Mouse (Mus musculus): Measurements from ENCODE around the gene Fam110a. TPM values are rescaled to one million over a fixed set of nuclear protein-coding genes. Genes with fewer than 3 reads are reported as not detected.

Gene Fam110a
- total and polyA plus RNA-seq, 2 experiments from 2014 or later: 3.0 to 6.2 TPM

DNA sequence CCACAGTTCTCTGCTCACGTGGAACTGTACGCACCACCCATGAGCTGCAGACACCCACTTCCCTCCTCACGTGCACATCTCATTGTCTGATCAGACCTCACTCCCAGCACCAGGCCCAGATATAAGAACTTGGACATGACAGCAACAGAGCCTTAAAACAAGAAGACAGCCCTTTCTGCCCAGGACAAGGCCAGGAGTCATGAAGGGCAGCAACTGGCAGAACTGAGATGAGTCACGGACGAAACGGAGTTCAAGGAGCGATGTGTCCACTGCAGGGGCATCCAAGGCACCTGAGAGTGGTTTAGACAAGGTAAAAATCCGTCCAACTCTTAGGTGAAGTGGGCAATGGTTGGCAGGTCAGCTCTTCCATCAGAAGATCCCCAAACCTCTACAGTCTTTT, 26.4 kb downstream of the Fam110a start:
- Histone ChIP-seq H3K4me1 (ENCODE audit: control insufficient read depth, insufficient read depth) (0 out of 2 replicates have a peak, but pooled peaks cover 3% of the 10 kb centered on the region), H3K27me3 (ENCODE audit: control insufficient read depth, insufficient read depth, low read length) (0 out of 2 replicates have a peak, but pooled peaks cover 2% of the 10 kb centered on the region), H3K9me3 (replicated peaks; ENCODE audit: control insufficient read depth, low read length) (no peaks in the 10 kb centered on the region), H3K36me3 (replicated peaks; ENCODE audit: control insufficient read depth, insufficient read depth, low read length) (no peaks in the 10 kb centered on the region), H3K4me3 (ENCODE audit: low read depth, low read length) (no peak overlapping the region), H3K4me2 (ENCODE audit: low read depth, low read length) (no peak overlapping the region), H3K9ac (replicated peaks; ENCODE audit: low read depth, low read length) (no peak overlapping the region), H3K27ac (ENCODE audit: low read depth) (no peak overlapping the region)
- DNase-seq (ENCODE audit: low spot score) (no peak), ATAC-seq (ENCODE audit: insufficient read depth, low read depth) (no peak)
- TF ChIP-seq EP300 (IDR thresholded peaks at IDR 0.05; ENCODE audit: low read depth): no peak
- TF ChIP-seq CTCF (IDR thresholded peaks at IDR 0.05; ENCODE audit: low read depth): no peak
- 74% methylated on average over 8 of the region's 8 CpGs for WGBS

DNA sequence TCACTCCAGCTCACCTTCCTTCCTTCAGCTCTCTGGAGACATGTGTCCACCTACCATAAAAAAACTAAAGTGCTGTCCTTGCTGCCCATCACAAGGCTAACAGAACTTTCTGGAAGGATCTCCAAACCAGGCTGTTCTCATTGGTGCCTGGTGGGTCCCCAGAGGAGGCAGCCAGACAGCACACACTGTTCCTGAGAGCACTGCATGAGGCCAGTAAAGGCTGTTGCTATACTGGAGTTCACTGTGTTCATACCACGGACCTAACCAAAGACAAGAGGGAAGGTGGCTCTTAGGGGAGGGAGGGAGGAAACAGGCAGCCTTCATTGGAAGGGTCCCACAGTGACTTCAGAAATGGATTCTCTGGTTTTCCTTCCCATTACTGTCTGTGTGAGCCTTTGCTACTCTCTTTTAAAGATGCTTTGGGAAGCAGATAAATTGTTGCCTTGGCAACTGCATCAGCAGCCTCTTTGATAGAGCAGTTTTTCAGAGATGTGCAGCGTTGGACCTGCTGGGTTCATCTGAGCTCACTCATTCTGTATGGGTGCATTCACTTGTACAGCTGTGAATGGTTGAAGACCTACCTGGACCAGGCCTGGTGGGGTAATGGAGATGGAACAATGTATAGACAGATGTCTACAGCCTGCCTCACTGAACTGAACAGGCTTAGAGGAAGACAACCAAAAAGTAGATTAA, 30.8 kb downstream of the Fam110a start:
- no peak for ATAC-seq (ENCODE audit: insufficient read depth, low read depth)

DNA sequence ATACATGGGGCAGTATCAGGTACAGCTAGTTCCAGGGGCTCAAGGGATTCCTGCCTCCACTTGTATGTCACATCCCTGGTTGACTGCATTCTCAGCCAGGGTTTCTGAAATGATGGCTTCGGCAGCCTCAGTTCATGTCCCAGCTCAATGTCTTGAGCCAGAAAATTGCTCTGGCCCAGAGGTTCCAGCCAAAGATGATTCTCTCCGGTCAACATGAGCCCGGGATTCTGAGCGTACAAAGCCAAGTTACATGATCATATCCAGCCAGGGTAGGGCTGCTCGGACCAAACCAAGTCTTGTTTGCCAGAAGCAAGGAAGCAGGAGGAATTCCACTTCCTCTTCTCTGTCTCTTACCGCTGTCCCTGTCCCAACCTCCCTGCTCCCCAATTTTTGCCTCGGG, 31.7 kb downstream of the Fam110a start:
- ATAC-seq (ENCODE audit: insufficient read depth, low read depth): no peak
- TF ChIP-seq EP300 (IDR thresholded peaks at IDR 0.05; ENCODE audit: low read depth) (no peak), CTCF (IDR thresholded peaks at IDR 0.05; ENCODE audit: low read depth) (no peak)
- DNase-seq (ENCODE audit: low spot score): no peak
- Histone ChIP-seq H3K27me3 (ENCODE audit: control insufficient read depth, insufficient read depth, low read length) (0 out of 2 replicates have a peak, but pooled peaks cover 8% of the 10 kb centered on the region), H3K4me3 (ENCODE audit: low read depth, low read length) (no peak overlapping the region), H3K27ac (ENCODE audit: low read depth) (no peak overlapping the region), H3K4me1 (ENCODE audit: control insufficient read depth, insufficient read depth) (no peaks in the 10 kb centered on the region), H3K9ac (replicated peaks; ENCODE audit: low read depth, low read length) (no peak overlapping the region), H3K9me3 (replicated peaks; ENCODE audit: control insufficient read depth, low read length) (no peaks in the 10 kb centered on the region), H3K4me2 (ENCODE audit: low read depth, low read length) (no peak overlapping the region), H3K36me3 (replicated peaks; ENCODE audit: control insufficient read depth, insufficient read depth, low read length) (no peaks in the 10 kb centered on the region)
- WGBS: 75% methylated on average over 7 of the region's 7 CpGs

More for the DNA sequence above, 30.8 kb downstream of the Fam110a start:
- H3K4me3 ChIP-seq (ENCODE audit: low read depth, low read length): no peak overlapping the region
- H3K9me3 ChIP-seq (replicated peaks; ENCODE audit: control insufficient read depth, low read length): no peaks in the 10 kb centered on the region
- no peak overlapping the region for H3K9ac ChIP-seq (replicated peaks; ENCODE audit: low read depth, low read length)
- no peaks in the 10 kb centered on the region for H3K4me1 ChIP-seq (ENCODE audit: control insufficient read depth, insufficient read depth)
- H3K27me3 ChIP-seq (ENCODE audit: control insufficient read depth, insufficient read depth, low read length): 0 out of 2 replicates have a peak, but pooled peaks cover 8% of the 10 kb centered on the region
- no peak overlapping the region for H3K4me2 ChIP-seq (ENCODE audit: low read depth, low read length)
- TF ChIP-seq CTCF (IDR thresholded peaks at IDR 0.05; ENCODE audit: low read depth) (no peak), EP300 (IDR thresholded peaks at IDR 0.05; ENCODE audit: low read depth) (no peak)
- H3K27ac ChIP-seq (ENCODE audit: low read depth): no peak overlapping the region
- WGBS: 79% methylated on average over 2 of the region's 2 CpGs
- no peak for DNase-seq (ENCODE audit: low spot score)
- H3K36me3 ChIP-seq (replicated peaks; ENCODE audit: control insufficient read depth, insufficient read depth, low read length): no peaks in the 10 kb centered on the region

DNA sequence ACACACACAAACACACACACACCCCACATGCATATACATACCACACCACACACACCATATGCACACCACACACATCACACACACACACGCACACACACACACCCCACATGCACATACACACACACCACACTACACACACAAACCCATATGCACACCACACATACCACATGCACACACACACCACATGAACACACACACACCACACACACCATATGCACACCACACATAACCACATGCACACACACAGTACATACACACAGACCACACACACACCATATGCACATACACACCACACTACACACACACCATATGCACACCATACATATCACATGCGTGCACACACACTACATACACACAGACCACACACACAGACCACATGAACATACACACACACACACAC, 32.4 kb downstream of the Fam110a start:
- Histone ChIP-seq H3K9me3 (replicated peaks; ENCODE audit: control insufficient read depth, low read length) (no peaks in the 10 kb centered on the region), H3K4me2 (ENCODE audit: low read depth, low read length) (no peak overlapping the region), H3K36me3 (replicated peaks; ENCODE audit: control insufficient read depth, insufficient read depth, low read length) (no peaks in the 10 kb centered on the region), H3K4me1 (ENCODE audit: control insufficient read depth, insufficient read depth) (no peaks in the 10 kb centered on the region), H3K27me3 (ENCODE audit: control insufficient read depth, insufficient read depth, low read length) (0 out of 2 replicates have a peak, but pooled peaks cover 8% of the 10 kb centered on the region), H3K27ac (ENCODE audit: low read depth) (no peak overlapping the region), H3K9ac (replicated peaks; ENCODE audit: low read depth, low read length) (no peak overlapping the region), H3K4me3 (ENCODE audit: low read depth, low read length) (no peak overlapping the region)
- TF ChIP-seq EP300 (IDR thresholded peaks at IDR 0.05; ENCODE audit: low read depth): no peak
- no peak for TF ChIP-seq CTCF (IDR thresholded peaks at IDR 0.05; ENCODE audit: low read depth)
- no peak for DNase-seq (ENCODE audit: low spot score)
- WGBS: 73% methylated on average over 2 of the region's 2 CpGs
- ATAC-seq (ENCODE audit: insufficient read depth, low read depth): no peak

DNA sequence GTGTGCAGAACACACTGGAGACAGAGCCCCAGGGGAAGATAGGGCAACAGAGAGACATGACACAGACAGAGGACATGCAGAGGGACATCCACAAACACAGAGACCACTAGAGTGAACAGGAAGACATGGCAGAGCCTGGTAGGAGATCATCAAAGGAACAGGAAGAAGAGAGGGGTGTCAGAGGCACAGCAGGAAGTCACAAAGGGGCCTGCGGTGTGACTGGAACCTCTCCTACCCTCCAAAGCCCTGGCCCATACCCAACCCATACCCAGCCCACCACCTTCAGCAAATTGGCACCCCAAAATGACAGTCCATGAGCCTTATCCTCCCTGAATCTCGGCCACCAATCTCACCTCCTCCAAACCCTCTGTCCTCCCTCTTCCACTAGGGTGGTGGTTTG, 35.9 kb downstream of the Fam110a start:
- H3K4me1 ChIP-seq (ENCODE audit: control insufficient read depth, insufficient read depth): no peaks in the 10 kb centered on the region
- no peak overlapping the region for H3K4me2 ChIP-seq (ENCODE audit: low read depth, low read length)
- ATAC-seq (ENCODE audit: insufficient read depth, low read depth) (no peak), DNase-seq (ENCODE audit: low spot score) (no peak)
- WGBS: 42% methylated on average over 2 of the region's 2 CpGs
- H3K27ac ChIP-seq (ENCODE audit: low read depth): no peak overlapping the region
- H3K9me3 ChIP-seq (replicated peaks; ENCODE audit: control insufficient read depth, low read length): no peaks in the 10 kb centered on the region
- H3K4me3 ChIP-seq (ENCODE audit: low read depth, low read length): no peak overlapping the region
- H3K36me3 ChIP-seq (replicated peaks; ENCODE audit: control insufficient read depth, insufficient read depth, low read length): no peaks in the 10 kb centered on the region
- no peak overlapping the region for H3K9ac ChIP-seq (replicated peaks; ENCODE audit: low read depth, low read length)
- peaks cover 14% of the 10 kb centered on the region; the same call in 1 of the 2 replicates for H3K27me3 ChIP-seq (ENCODE audit: control insufficient read depth, insufficient read depth, low read length)
- TF ChIP-seq CTCF (IDR thresholded peaks at IDR 0.05; ENCODE audit: low read depth) (no peak), EP300 (IDR thresholded peaks at IDR 0.05; ENCODE audit: low read depth) (no peak)

DNA sequence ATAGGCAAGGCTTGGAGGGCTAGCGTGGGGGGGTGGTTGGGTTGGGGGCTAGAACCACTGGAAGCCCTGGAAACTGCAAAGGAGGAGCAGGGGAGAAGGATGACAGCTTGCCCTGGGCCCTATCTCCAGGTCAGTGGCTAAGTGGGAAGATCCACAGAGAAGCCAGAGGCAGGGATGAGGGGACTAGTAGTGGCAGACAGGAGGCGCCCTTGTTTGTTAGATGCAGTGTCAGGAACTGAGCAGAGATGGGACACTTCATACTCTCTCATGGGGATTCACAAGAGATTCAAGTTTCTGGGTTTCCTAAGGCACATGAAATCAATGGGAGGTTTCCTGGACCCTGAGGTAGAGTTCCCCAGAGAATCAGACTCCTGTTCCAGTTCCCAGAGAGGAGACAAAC, 38.8 kb downstream of the Fam110a start:
- Histone ChIP-seq H3K4me3 (ENCODE audit: low read depth, low read length) (no peak overlapping the region), H3K36me3 (replicated peaks; ENCODE audit: control insufficient read depth, insufficient read depth, low read length) (no peaks in the 10 kb centered on the region), H3K9me3 (replicated peaks; ENCODE audit: control insufficient read depth, low read length) (no peaks in the 10 kb centered on the region), H3K27me3 (ENCODE audit: control insufficient read depth, insufficient read depth, low read length) (peaks cover 10% of the 10 kb centered on the region; the same call in 1 of the 2 replicates), H3K4me1 (ENCODE audit: control insufficient read depth, insufficient read depth) (no peaks in the 10 kb centered on the region), H3K9ac (replicated peaks; ENCODE audit: low read depth, low read length) (no peak overlapping the region), H3K4me2 (ENCODE audit: low read depth, low read length) (no peak overlapping the region), H3K27ac (ENCODE audit: low read depth) (no peak overlapping the region)
- DNase-seq (ENCODE audit: low spot score) (peak; percentile 35), ATAC-seq (ENCODE audit: insufficient read depth, low read depth) (no peak)
- TF ChIP-seq CTCF (IDR thresholded peaks at IDR 0.05; ENCODE audit: low read depth): peak; percentile 60
- no peak for TF ChIP-seq EP300 (IDR thresholded peaks at IDR 0.05; ENCODE audit: low read depth)
- 23% methylated on average over 2 of the region's 2 CpGs for WGBS

All from heart, postnatal 0 days (tissue).